Mouse (Mus musculus): Measurements from ENCODE around the gene Acbd5.

DNA sequence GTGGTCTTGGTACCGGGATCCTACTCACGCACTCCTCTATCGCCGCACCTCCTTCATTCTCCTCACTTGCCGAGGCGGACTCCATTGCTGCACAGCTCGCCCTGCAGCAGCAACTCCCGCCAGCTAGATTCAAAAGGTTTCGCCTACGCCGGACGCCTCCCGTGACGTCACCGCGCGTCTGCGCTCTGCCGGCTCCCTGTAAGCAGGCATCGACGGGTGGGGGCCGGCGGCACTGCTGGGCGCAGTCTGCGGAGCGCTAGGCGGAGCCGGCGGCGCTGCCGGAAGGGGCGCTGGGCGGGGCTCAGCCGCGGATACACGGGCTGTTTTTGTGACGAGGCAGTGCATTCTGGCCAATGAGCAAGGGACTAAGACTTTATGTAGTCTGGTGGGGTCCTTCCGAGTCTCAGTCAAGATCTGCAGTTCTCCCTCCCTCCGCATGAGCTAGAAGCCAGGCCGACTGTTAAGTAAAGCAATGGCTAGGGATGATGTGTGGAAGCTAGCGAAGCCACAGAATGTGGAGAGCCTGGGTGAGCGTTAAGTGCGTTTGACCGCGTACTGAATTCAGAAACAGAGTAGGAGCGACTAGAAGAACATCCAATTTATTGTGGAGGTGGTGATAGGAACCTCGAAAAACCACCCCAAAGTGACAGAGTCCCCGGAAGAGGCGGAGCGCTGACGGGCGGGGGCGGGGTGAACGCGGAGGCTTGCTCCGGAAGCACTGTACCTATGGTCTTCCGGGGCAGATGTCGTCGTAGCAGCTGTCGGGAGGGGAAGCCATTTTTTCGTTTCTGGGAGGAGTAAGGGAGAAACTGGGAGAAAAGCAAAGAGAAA, 88.0 kb downstream of the Acbd5 start, which contains the start of the genes Mastl and Yme1l1:
- no peak; the same call in 1 of the 2 replicates for TF ChIP-seq CTCF (IDR thresholded peaks at IDR 0.05; ENCODE audit: borderline replicate concordance, insufficient read depth, low read depth, low read length)
- TF ChIP-seq POLR2A (IDR thresholded peaks at IDR 0.05; ENCODE audit: borderline replicate concordance, insufficient read depth, low read length): peak; percentile 74; the same call in 1 of the 2 replicates
